Mouse (Mus musculus) megakaryocyte, embryonic 14.5 days (primary cell): ENCODE measurements around the gene Tmem190. TPM values are rescaled to one million over a fixed set of nuclear protein-coding genes. Genes with fewer than 3 reads are reported as not detected.
A peak's percentile ranks its signal among the peaks of the same experiment; 100 is the strongest.
"Not testable (repeated sequence)": the region's sequence is repeated elsewhere in the genome, so short reads cannot be mapped to it uniquely, and the experiment has no call there.

Experiments
- H3K27me3 ChIP-seq: replicated peaks from 2 replicates; pipeline ENCODE3; 2012; ENCODE audit warnings: inconsistent platforms
- H3K36me3 ChIP-seq: replicated peaks from 2 replicates; pipeline ENCODE3; 2012; ENCODE audit warnings: low read length, inconsistent platforms, mixed read lengths
- H3K4me1 ChIP-seq: 2 replicates; pipeline ENCODE4 v1.6.1; 2012; ENCODE audit warnings: inconsistent platforms
- H3K4me3 ChIP-seq: replicated peaks from 2 replicates; pipeline ENCODE3; 2012; ENCODE audit warnings: moderate library complexity, mild to moderate bottlenecking, inconsistent platforms
- H3K9me3 ChIP-seq: 2 replicates; pipeline ENCODE4 v1.6.1; 2012; ENCODE audit warnings: inconsistent platforms
- FLI1 ChIP-seq: IDR thresholded peaks from 2 replicates; pipeline ENCODE4 v1.6.1; 2012; ENCODE audit warnings: low read length, inconsistent platforms, mixed read lengths
- GATA1 ChIP-seq: IDR thresholded peaks from 3 replicates; pipeline ENCODE4 v1.6.1; 2012; ENCODE audit warnings: mixed read lengths, low read length, inconsistent platforms, borderline replicate concordance
- polyA plus RNA-seq: library from polyadenylated mRNA; stranded (reverse); fragments of >175 nt; gene quantifications from 2 replicates; pipeline ENCODE4 v1.2.3, GENCODE M21; 2012; ENCODE audit warnings: low replicate concordance; ENCODE audit not compliant: insufficient read depth

Gene Tmem190
- polyA plus RNA-seq, 1 experiment = not detected

- Histone ChIP-seq H3K9me3 (no peaks in the 10 kb centered on the region), H3K4me3 (peak within 1 kb of the TSS; percentile 96), H3K27me3 (no peaks in the 10 kb centered on the region), H3K36me3 (peaks cover 15% of the 10 kb centered on the region), H3K4me1 (peaks cover 72% of the 10 kb centered on the region)
- TF ChIP-seq GATA1 = no peak
- no peak for TF ChIP-seq FLI1
Measured at GRCm38 (mm10) chr7:4789436-4789935, 6.7 kb downstream of the Tmem190 start, which contains the start of gene Tmem238. TSS of gene Tmem238 (minus strand) at chr7:4789656.

GRCm38 (mm10) chr7:4792278-4793212 is 9.8 kb downstream of the Tmem190 start, which contains the start of gene Rpl28:
TSS of gene Rpl28 (plus strand) at chr7:4792874.
- H3K4me1 ChIP-seq = peaks cover 58% of the 10 kb centered on the region
- no peaks in the 10 kb centered on the region for H3K9me3 ChIP-seq
- H3K36me3 ChIP-seq = peaks cover 40% of the 10 kb centered on the region
- H3K4me3 ChIP-seq = peak within 1 kb of the TSS; percentile 99
- no peak for TF ChIP-seq FLI1
- no peak for TF ChIP-seq GATA1
- no peaks in the 10 kb centered on the region for H3K27me3 ChIP-seq

- H3K27me3 ChIP-seq, H3K9me3 ChIP-seq: not testable (repeated sequence)
- Histone ChIP-seq H3K4me3 (peak overlapping the region; percentile 99), H3K36me3 (peaks cover 44% of the 10 kb centered on the region), H3K4me1 (peaks cover 53% of the 10 kb centered on the region)
Measured at GRCm38 (mm10) chr7:4793248-4793647, 10.5 kb downstream of the Tmem190 start.

- TF ChIP-seq FLI1 (no peak), GATA1 (no peak)
- H3K9me3 ChIP-seq = no peaks in the 10 kb centered on the region
- H3K27me3 ChIP-seq = no peaks in the 10 kb centered on the region
- peak overlapping the region; percentile 99 for H3K4me3 ChIP-seq
- H3K36me3 ChIP-seq = peaks cover 49% of the 10 kb centered on the region
- peaks cover 49% of the 10 kb centered on the region for H3K4me1 ChIP-seq
Measured at GRCm38 (mm10) chr7:4793674-4794073, 10.9 kb downstream of the Tmem190 start.

- Histone ChIP-seq H3K4me1 (peaks cover 39% of the 10 kb centered on the region), H3K4me3 (peak overlapping the region; percentile 62)
Measured at GRCm38 (mm10) chr7:4794631-4795168, 12.0 kb downstream of the Tmem190 start.

GRCm38 (mm10) chr7:4795767-4796433 is 13.2 kb downstream of the Tmem190 start:
- TF ChIP-seq GATA1 (no peak), FLI1 (no peak)
- Histone ChIP-seq H3K27me3 (no peaks in the 10 kb centered on the region), H3K4me3 (no peak overlapping the region), H3K9me3 (no peaks in the 10 kb centered on the region), H3K36me3 (peaks cover 57% of the 10 kb centered on the region), H3K4me1 (peaks cover 33% of the 10 kb centered on the region)

More at GRCm38 (mm10) chr7:4794631-4795168, 12.0 kb downstream of the Tmem190 start:
- Histone ChIP-seq H3K27me3 (no peaks in the 10 kb centered on the region), H3K36me3 (peaks cover 57% of the 10 kb centered on the region), H3K9me3 (no peaks in the 10 kb centered on the region)
- TF ChIP-seq GATA1 = no peak
- no peak for TF ChIP-seq FLI1

GRCm38 (mm10) chr7:4802247-4802646 is 19.5 kb downstream of the Tmem190 start:
- H3K36me3 ChIP-seq = peaks cover 56% of the 10 kb centered on the region

GRCm38 (mm10) chr7:4806716-4807115 is 24.0 kb downstream of the Tmem190 start:
- Histone ChIP-seq H3K27me3 (no peaks in the 10 kb centered on the region), H3K36me3 (peaks cover 60% of the 10 kb centered on the region), H3K9me3 (no peaks in the 10 kb centered on the region), H3K4me1 (peaks cover 49% of the 10 kb centered on the region), H3K4me3 (no peak overlapping the region)
- TF ChIP-seq FLI1 (no peak), GATA1 (no peak)

More at GRCm38 (mm10) chr7:4802247-4802646, 19.5 kb downstream of the Tmem190 start:
- H3K9me3 ChIP-seq = no peaks in the 10 kb centered on the region
- H3K4me3 ChIP-seq = no peak overlapping the region
- TF ChIP-seq FLI1 (no peak), GATA1 (no peak)
- H3K4me1 ChIP-seq = peaks cover 14% of the 10 kb centered on the region
- no peaks in the 10 kb centered on the region for H3K27me3 ChIP-seq

- H3K4me1 ChIP-seq = peaks cover 49% of the 10 kb centered on the region
- H3K36me3 ChIP-seq = peaks cover 55% of the 10 kb centered on the region
- H3K9me3 ChIP-seq = not testable (repeated sequence)
Measured at GRCm38 (mm10) chr7:4811131-4811530, 28.4 kb downstream of the Tmem190 start.

GRCm38 (mm10) chr7:4811842-4812302 is 29.1 kb downstream of the Tmem190 start:
- Histone ChIP-seq H3K36me3 (peaks cover 48% of the 10 kb centered on the region), H3K4me1 (peaks cover 49% of the 10 kb centered on the region), H3K9me3 (peaks cover 6% of the 10 kb centered on the region), H3K4me3 (peak overlapping the region; percentile 95), H3K27me3 (no peaks in the 10 kb centered on the region)
- TF ChIP-seq FLI1 (no peak), GATA1 (no peak)

More at GRCm38 (mm10) chr7:4811131-4811530, 28.4 kb downstream of the Tmem190 start:
- peak overlapping the region; percentile 95 for H3K4me3 ChIP-seq
- not testable (repeated sequence) for H3K27me3 ChIP-seq
